Mouse (Mus musculus) erythroblast, embryonic 14.5 days (primary cell): ENCODE data around the gene Fndc4.

Experiments used
- GATA1 ChIP-seq: IDR thresholded peaks from 2 replicates; pipeline ENCODE4 v1.6.1; 2012; ENCODE audit warnings: low read length, inconsistent platforms, mixed read lengths
- TAL1 ChIP-seq: IDR thresholded peaks from 3 replicates; pipeline ENCODE4 v1.6.1; 2012; ENCODE audit warnings: low read length, inconsistent platforms, mixed read lengths

- TF ChIP-seq GATA1: no peak
- no peak for TF ChIP-seq TAL1
Measured at GRCm38 (mm10) chr5:31267686-31268085, 28.2 kb downstream of the Fndc4 start.
